Mouse (Mus musculus): ENCODE measurements around the gene Arid2. TPM values are rescaled to one million over a fixed set of nuclear protein-coding genes. Genes with fewer than 3 reads are reported as not detected.
"Not testable (repeated sequence)": the region's sequence is repeated elsewhere in the genome, so short reads cannot be mapped to it uniquely, and the experiment has no call there.

Arid2 gene
- polyA plus RNA-seq, 1 experiment from 2014 or later: 26.8 TPM

- Histone ChIP-seq H3K36me3 (peaks cover 27% of the 10 kb centered on the region), H3K4me3 (no peak overlapping the region), H3K27me3 (no peaks in the 10 kb centered on the region), H3K9ac (no peak overlapping the region), H3K9me3 (no peaks in the 10 kb centered on the region), H3K4me2 (no peak overlapping the region), H3K4me1 (replicated peaks) (no peaks in the 10 kb centered on the region), H3K27ac (no peak overlapping the region)
- WGBS: 70% methylated on average over 5 of the region's 5 CpGs
- no peak for ATAC-seq (ENCODE audit: low FRiP score)
Measured at GRCm38 (mm10) chr15:96405548-96405947, 118.2 kb downstream of the Arid2 start.

- Histone ChIP-seq H3K27me3 (no peaks in the 10 kb centered on the region), H3K27ac (no peak overlapping the region), H3K4me3 (no peak overlapping the region), H3K9ac (no peak overlapping the region), H3K4me2 (no peak overlapping the region), H3K36me3 (peaks cover 27% of the 10 kb centered on the region), H3K4me1 (replicated peaks) (no peaks in the 10 kb centered on the region), H3K9me3 (no peaks in the 10 kb centered on the region)
- WGBS: 79% methylated on average over 4 of the region's 4 CpGs
- no peak for ATAC-seq (ENCODE audit: low FRiP score)
Measured at GRCm38 (mm10) chr15:96406253-96406652, 118.9 kb downstream of the Arid2 start.

GRCm38 (mm10) chr15:96407151-96407550 is 119.8 kb downstream of the Arid2 start:
- WGBS: 81% methylated on average over 2 of the region's 2 CpGs
- H3K9ac ChIP-seq: no peak overlapping the region
- no peak overlapping the region for H3K4me3 ChIP-seq
- no peak overlapping the region for H3K27ac ChIP-seq
- H3K27me3 ChIP-seq: no peaks in the 10 kb centered on the region
- H3K36me3 ChIP-seq: peaks cover 30% of the 10 kb centered on the region
- H3K4me1 ChIP-seq (replicated peaks): no peaks in the 10 kb centered on the region
- no peak overlapping the region for H3K4me2 ChIP-seq
- H3K9me3 ChIP-seq: no peaks in the 10 kb centered on the region
- ATAC-seq (ENCODE audit: low FRiP score): no peak

- H3K9me3 ChIP-seq: no peaks in the 10 kb centered on the region
- peaks cover 37% of the 10 kb centered on the region for H3K36me3 ChIP-seq
- 94% methylated on average over 6 of the region's 6 CpGs for WGBS
- no peak overlapping the region for H3K9ac ChIP-seq
- no peak for ATAC-seq (ENCODE audit: low FRiP score)
- H3K4me1 ChIP-seq (replicated peaks): no peaks in the 10 kb centered on the region
- no peak overlapping the region for H3K27ac ChIP-seq
- no peak overlapping the region for H3K4me2 ChIP-seq
- no peaks in the 10 kb centered on the region for H3K27me3 ChIP-seq
- H3K4me3 ChIP-seq: no peak overlapping the region
Measured at GRCm38 (mm10) chr15:96408717-96409121, 121.4 kb downstream of the Arid2 start.

GRCm38 (mm10) chr15:96418161-96418560 is 130.8 kb downstream of the Arid2 start:
- H3K36me3 ChIP-seq: peaks cover 81% of the 10 kb centered on the region
- no peak overlapping the region for H3K9ac ChIP-seq
- no peak overlapping the region for H3K4me2 ChIP-seq
- H3K4me3 ChIP-seq: no peak overlapping the region
- no peaks in the 10 kb centered on the region for H3K4me1 ChIP-seq (replicated peaks)
- no peak for ATAC-seq (ENCODE audit: low FRiP score)
- no peak overlapping the region for H3K27ac ChIP-seq
- no peaks in the 10 kb centered on the region for H3K9me3 ChIP-seq
- 98% methylated on average over 12 of the region's 12 CpGs for WGBS
- H3K27me3 ChIP-seq: no peaks in the 10 kb centered on the region

GRCm38 (mm10) chr15:96419920-96420319 is 132.6 kb downstream of the Arid2 start:
- WGBS: 97% methylated on average over 8 of the region's 8 CpGs
- no peaks in the 10 kb centered on the region for H3K4me1 ChIP-seq (replicated peaks)
- H3K4me2 ChIP-seq: no peak overlapping the region
- H3K27me3 ChIP-seq: no peaks in the 10 kb centered on the region
- peaks cover 70% of the 10 kb centered on the region for H3K36me3 ChIP-seq
- no peak overlapping the region for H3K27ac ChIP-seq
- no peak overlapping the region for H3K9ac ChIP-seq
- no peak for ATAC-seq (ENCODE audit: low FRiP score)
- no peak overlapping the region for H3K4me3 ChIP-seq
- H3K9me3 ChIP-seq: no peaks in the 10 kb centered on the region

GRCm38 (mm10) chr15:96434202-96434601 is 146.9 kb downstream of the Arid2 start:
- ATAC-seq (ENCODE audit: low FRiP score): no peak
- Histone ChIP-seq H3K4me1 (replicated peaks) (no peaks in the 10 kb centered on the region), H3K4me2 (no peak overlapping the region), H3K27ac (no peak overlapping the region), H3K36me3 (peaks cover 44% of the 10 kb centered on the region), H3K27me3 (no peaks in the 10 kb centered on the region), H3K9me3 (no peaks in the 10 kb centered on the region), H3K9ac (no peak overlapping the region), H3K4me3 (no peak overlapping the region)
- 98% methylated on average over 1 of the region's 1 CpGs for WGBS

GRCm38 (mm10) chr15:96441480-96441879 is 154.2 kb downstream of the Arid2 start:
- peaks cover 15% of the 10 kb centered on the region for H3K36me3 ChIP-seq
- H3K9me3 ChIP-seq; H3K9ac ChIP-seq; ATAC-seq (ENCODE audit: low FRiP score); H3K4me3 ChIP-seq; H3K4me1 ChIP-seq (replicated peaks); H3K27me3 ChIP-seq; H3K27ac ChIP-seq; H3K4me2 ChIP-seq: not testable (repeated sequence)
- WGBS: 82% methylated on average over 6 of the region's 6 CpGs

- Histone ChIP-seq H3K4me1 (replicated peaks) (no peaks in the 10 kb centered on the region), H3K9me3 (no peaks in the 10 kb centered on the region), H3K36me3 (peaks cover 24% of the 10 kb centered on the region), H3K4me2 (no peak overlapping the region), H3K27me3 (no peaks in the 10 kb centered on the region), H3K4me3 (no peak overlapping the region), H3K27ac (no peak overlapping the region), H3K9ac (no peak overlapping the region)
- WGBS: 84% methylated on average over 10 of the region's 10 CpGs
- ATAC-seq (ENCODE audit: low FRiP score): no peak
Measured at GRCm38 (mm10) chr15:96446785-96447184, 159.5 kb downstream of the Arid2 start.

- ATAC-seq (ENCODE audit: low FRiP score): no peak
- Histone ChIP-seq H3K4me1 (replicated peaks) (no peaks in the 10 kb centered on the region), H3K36me3 (peaks cover 21% of the 10 kb centered on the region), H3K4me3 (no peak overlapping the region), H3K9me3 (no peaks in the 10 kb centered on the region), H3K27ac (no peak overlapping the region), H3K4me2 (no peak overlapping the region), H3K27me3 (no peaks in the 10 kb centered on the region), H3K9ac (no peak overlapping the region)
- WGBS: 93% methylated on average over 7 of the region's 7 CpGs
Measured at GRCm38 (mm10) chr15:96448656-96449299, 161.5 kb downstream of the Arid2 start.

- Histone ChIP-seq H3K36me3 (peaks cover 12% of the 10 kb centered on the region), H3K4me3 (no peak overlapping the region), H3K4me1 (replicated peaks) (peaks cover 6% of the 10 kb centered on the region), H3K4me2 (no peak overlapping the region), H3K9me3 (no peaks in the 10 kb centered on the region), H3K9ac (no peak overlapping the region), H3K27ac (no peak overlapping the region), H3K27me3 (no peaks in the 10 kb centered on the region)
- 93% methylated on average over 1 of the region's 1 CpGs for WGBS
- ATAC-seq (ENCODE audit: low FRiP score): no peak
Measured at GRCm38 (mm10) chr15:96453346-96453745, 166.0 kb downstream of the Arid2 start.

All from hindbrain, embryonic 13.5 days (tissue).